Mouse (Mus musculus) liver, embryonic 14.5 days (tissue): Measurements from ENCODE around the gene Ptk7.

Experiments used
- CTCF ChIP-seq: IDR thresholded peaks from 2 replicates; pipeline ENCODE4 v1.5.1; 2016; ENCODE audit warnings: antibody characterized with exemption, low read depth, control low read depth
- EP300 ChIP-seq: IDR thresholded peaks from 2 replicates; pipeline ENCODE4 v1.6.1; 2016; ENCODE audit warnings: antibody characterized with exemption, low read depth

DNA sequence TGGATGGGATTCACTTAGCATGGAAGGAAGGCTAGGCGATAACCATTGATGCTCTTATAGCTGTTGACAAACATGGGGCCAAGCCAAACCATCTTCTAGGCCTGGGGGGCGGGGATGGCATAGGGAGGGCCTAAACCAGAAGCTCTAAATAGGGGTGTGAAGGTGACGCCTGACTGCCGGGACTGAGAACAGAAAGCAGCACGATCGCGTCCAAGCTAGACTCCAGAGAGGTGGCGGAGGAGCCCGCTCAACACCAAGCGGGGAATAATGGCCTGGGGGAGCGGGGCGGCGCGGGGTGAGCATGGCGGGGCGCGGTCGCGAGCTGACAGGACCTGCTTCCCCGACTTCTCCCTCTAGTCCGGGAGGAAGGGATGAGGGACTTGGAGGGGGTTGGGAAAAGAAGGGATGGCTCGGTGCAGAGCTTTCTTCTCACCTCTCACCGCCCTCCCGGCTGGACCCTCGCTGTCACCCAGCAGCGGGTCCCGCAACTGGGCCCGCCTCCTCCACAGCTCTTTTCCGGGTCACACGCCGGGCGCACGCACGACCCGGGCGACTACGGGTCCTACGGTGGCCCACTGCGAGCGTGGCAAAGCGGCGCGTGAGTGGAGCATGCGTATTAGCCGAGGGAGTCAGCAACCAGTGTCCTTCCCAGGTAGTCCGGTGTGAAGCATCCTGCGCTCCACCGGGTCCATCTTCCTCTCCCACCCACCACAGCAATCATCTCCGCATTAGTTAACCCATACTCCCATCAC is 83.3 kb downstream of the Ptk7 start, which contains the start of gene Cul9:
- TF ChIP-seq EP300 = no peak
- TF ChIP-seq CTCF = no peak
